12 mouse cellular contexts compared by ENCODE assay signal in the genomic region with DNA sequence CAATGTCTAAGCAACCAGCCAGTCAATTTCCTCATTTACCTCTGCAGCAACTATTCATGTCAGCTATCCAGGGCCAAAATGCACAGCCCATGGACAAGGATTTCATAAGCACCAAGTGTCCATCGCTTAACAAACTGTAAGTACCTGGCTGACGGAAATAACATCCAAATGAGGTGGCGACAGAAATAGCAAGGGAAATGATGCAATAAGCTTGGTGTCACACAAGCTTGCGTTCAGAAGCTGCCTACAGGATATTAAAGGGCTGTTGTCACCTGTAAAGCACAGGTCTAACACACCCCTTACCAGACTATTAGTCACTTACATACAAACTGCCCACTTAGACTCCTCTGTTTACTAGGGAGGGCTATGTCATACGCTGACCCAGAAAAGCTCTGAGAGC. TPM values are rescaled to one million over a fixed set of nuclear protein-coding genes. Genes with fewer than 3 reads are reported as not detected.
DNase-seq lines count a peak whose midpoint lies in the region; ATAC-seq lines count a peak whose summit lies in the region.
"Had no signal": no experiment of that assay in that cellular context is flagged by ENCODE, and none has a peak within 500 bp of the region (broad histone marks: within the 10 kb centered on the region; RNA-seq: fewer than 3 reads in every experiment).

No protein-coding gene starts in this region.

- WGBS in heart, embryonic 16.5 days = 56% methylated on average over 5 of the region's 5 CpGs
- WGBS in hindbrain, embryonic 10.5 days = 92% methylated on average over 5 of the region's 5 CpGs

- H3K9ac ChIP-seq in heart, embryonic 16.5 days (ENCODE audit: low read length) = peak overlapping the region; percentile 4; the same call in 1 of the 2 replicates
- H3K9ac ChIP-seq: lung, embryonic 14.5 days had no signal

- no peaks in the 10 kb centered on the region for H3K27me3 ChIP-seq in heart, embryonic 16.5 days (ENCODE audit: control insufficient read depth, insufficient read depth, low read length)
- H3K27me3 ChIP-seq in megakaryocyte, embryonic 14.5 days (replicated peaks) = peaks cover 16% of the 10 kb centered on the region
- no peaks in the 10 kb centered on the region for H3K27me3 ChIP-seq in hindbrain, embryonic 10.5 days (ENCODE audit: insufficient read depth, poor library complexity, severe bottlenecking)

- DNase-seq in heart, adult 8-10 months (ENCODE audit: low spot score) = no peak
- DNase-seq in B cell, adult 2 months = peak; percentile 23 to 31
- peak; percentile 39 for DNase-seq in induced T-regulatory cell, adult 2 months (ENCODE audit: low read depth)
- no peak for DNase-seq in hindbrain, embryonic 10.5 days (ENCODE audit: low spot score)
- DNase-seq in left cerebral cortex, adult 18-20 months (ENCODE audit: low spot score in 2 of 2) = no peak
- no peak for DNase-seq in cerebellum, adult 8-10 months
- DNase-seq: gastrocnemius, postnatal 10 days; lung, embryonic 14.5 days had no signal

- H3K27ac ChIP-seq in heart, embryonic 16.5 days (ENCODE audit: low read length) = no peak overlapping the region
- H3K27ac ChIP-seq in hindbrain, embryonic 10.5 days = no peak overlapping the region

- H3K9me3 ChIP-seq in heart, embryonic 16.5 days (replicated peaks; ENCODE audit: control insufficient read depth, low read length) = no peaks in the 10 kb centered on the region
- no peaks in the 10 kb centered on the region for H3K9me3 ChIP-seq in megakaryocyte, embryonic 14.5 days
- H3K9me3 ChIP-seq in hindbrain, embryonic 10.5 days = no peaks in the 10 kb centered on the region

- peak overlapping the region; percentile 6; the same call in 1 of the 2 replicates for H3K4me2 ChIP-seq in heart, embryonic 16.5 days (ENCODE audit: low read depth, low read length)
- H3K4me2 ChIP-seq: lung, embryonic 14.5 days had no signal

- peaks cover 24% of the 10 kb centered on the region for H3K4me1 ChIP-seq in heart, embryonic 16.5 days (ENCODE audit: control insufficient read depth, insufficient read depth, low read length)
- peaks cover 62% of the 10 kb centered on the region for H3K4me1 ChIP-seq in megakaryocyte, embryonic 14.5 days
- H3K4me1 ChIP-seq in hindbrain, embryonic 10.5 days (replicated peaks) = peaks cover 37% of the 10 kb centered on the region

- peaks cover 13% of the 10 kb centered on the region for H3K36me3 ChIP-seq in heart, embryonic 16.5 days (ENCODE audit: control insufficient read depth, insufficient read depth)
- H3K36me3 ChIP-seq in megakaryocyte, embryonic 14.5 days (replicated peaks; ENCODE audit: low read length) = peaks cover 19% of the 10 kb centered on the region
- H3K36me3 ChIP-seq in hindbrain, embryonic 10.5 days = peaks cover 23% of the 10 kb centered on the region

- no peak overlapping the region for H3K4me3 ChIP-seq in heart, embryonic 16.5 days (ENCODE audit: low read length)
- H3K4me3 ChIP-seq in megakaryocyte, embryonic 14.5 days (replicated peaks) = peak overlapping the region; percentile 54
- no peak overlapping the region for H3K4me3 ChIP-seq in hindbrain, embryonic 10.5 days

- ATAC-seq in heart, embryonic 16.5 days (replicated peaks; ENCODE audit: extremely low read depth, insufficient read depth, low FRiP score) = no peak

RNA-seq across cellular contexts. Expression of a gene that starts 2.1 kb away (rescaled TPM):
- 366 and 390 TPM in 2 replicates for polyA plus RNA-seq in heart, embryonic 16.5 days (2015; fragmentation: Nextera tagmentation; extraction: Ambion mirVana)
- 100 to 1,000 TPM; 155 to 196 (median 171) TPM for total RNA-seq in heart, adult 8-10 months (2022)
- polyA plus RNA-seq in megakaryocyte, embryonic 14.5 days (2012; ENCODE audit: insufficient read depth, low replicate concordance) = 17.8 and 28.5 TPM in 2 replicates
- polyA plus RNA-seq in hindbrain, embryonic 10.5 days (2016; fragmentation: Nextera tagmentation; extraction: Ambion mirVana) = 570 and 710 TPM in 2 replicates
- total RNA-seq in left cerebral cortex, adult 18-20 months (2021) = 100 to 1,000 TPM; 247 to 250 TPM

RNA-seq across cellular contexts. Expression of a gene that starts 38.6 kb away (rescaled TPM):
- polyA plus RNA-seq in heart, embryonic 16.5 days (2015; fragmentation: Nextera tagmentation; extraction: Ambion mirVana) = 25.7 and 28.1 TPM in 2 replicates
- total RNA-seq in heart, adult 8-10 months (2022) = 10 to 100 TPM; 46.0 to 50.4 (median 47.1) TPM
- polyA plus RNA-seq in megakaryocyte, embryonic 14.5 days (2012; ENCODE audit: insufficient read depth, low replicate concordance) = 4.4 and 8.2 TPM in 2 replicates
- 49.3 and 52.7 TPM in 2 replicates for polyA plus RNA-seq in hindbrain, embryonic 10.5 days (2016; fragmentation: Nextera tagmentation; extraction: Ambion mirVana)
- 10 to 100 TPM; 82.9 to 94.5 TPM for total RNA-seq in left cerebral cortex, adult 18-20 months (2021)

RNA-seq across cellular contexts. Expression of a gene that starts 50.1 kb away (rescaled TPM):
- polyA plus RNA-seq in heart, embryonic 16.5 days (2015; fragmentation: Nextera tagmentation; extraction: Ambion mirVana) = 2.6 and 6.1 TPM in 2 replicates
- total RNA-seq in heart, adult 8-10 months (2022) = under 1 TPM in 2 of 4 experiments, not detected in 2; 0.22 to 0.35 TPM
- polyA plus RNA-seq in megakaryocyte, embryonic 14.5 days (2012; ENCODE audit: insufficient read depth, low replicate concordance) = 0.22 TPM in 1 of 2 replicates, not detected in the other
- 11.6 and 14.1 TPM in 2 replicates for polyA plus RNA-seq in hindbrain, embryonic 10.5 days (2016; fragmentation: Nextera tagmentation; extraction: Ambion mirVana)
- total RNA-seq in left cerebral cortex, adult 18-20 months (2021) = 1 to 10 TPM; 3.4 to 5.0 TPM
- total RNA-seq: common myeloid progenitor, adult 5-6 weeks; monocyte, adult 5-6 weeks had no signal

Comparison
In these comparisons a context has a peak if more than half of its experiments do, and no peak if none do; other contexts are left out.
1. DNase-seq: peak in B cell, adult 2 months (2 of 2) and induced T-regulatory cell, adult 2 months (single experiment); none in heart, adult 8-10 months (single experiment), hindbrain, embryonic 10.5 days (single experiment), left cerebral cortex, adult 18-20 months (0 of 2) and cerebellum, adult 8-10 months (single experiment).
2. RNA of a gene that starts 2.1 kb away (polyA plus RNA-seq): 570 to 710 TPM in hindbrain, embryonic 10.5 days and 366 to 390 TPM in heart, embryonic 16.5 days; 17.8 to 28.5 TPM in megakaryocyte, embryonic 14.5 days; every median in the first group is over 10 times any median in the second.